Mouse (Mus musculus): ENCODE measurements around the gene AC192777.2. TPM values are rescaled to one million over a fixed set of nuclear protein-coding genes. Genes with fewer than 3 reads are reported as not detected.

Gene AC192777.2
- polyA plus RNA-seq (2012; rRNA removed; ENCODE audit: low replicate concordance): not detected in 2 replicates

DNA sequence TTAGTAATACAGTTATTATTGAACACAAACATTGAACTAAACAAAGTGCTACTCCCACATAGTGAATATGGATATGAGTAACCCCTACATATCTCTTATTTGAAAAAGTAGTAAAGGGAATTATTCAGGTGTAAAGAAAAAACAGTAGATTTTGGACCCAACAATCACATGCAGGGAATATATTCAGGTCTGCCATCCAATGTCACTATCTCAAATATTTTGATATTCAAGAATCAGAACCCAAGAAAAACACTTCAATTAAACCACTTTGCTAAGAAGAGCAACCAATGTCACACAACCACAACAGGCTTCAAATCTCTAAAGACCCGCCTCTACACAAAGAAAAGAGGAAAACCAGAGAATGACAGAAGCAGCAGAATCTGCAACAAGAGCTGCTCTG is at the start of gene AC192777.2:
AC192777.2 (plus strand) TSS at position 301 of the 400 bp plus-strand sequence.

Other genes with a start within 250 kb of the AC192777.2 start
- not detected in 2 replicates for gene Esp38, start 144.9 kb upstream of the AC192777.2 start, polyA plus RNA-seq (2012; rRNA removed; ENCODE audit: low replicate concordance)
- gene Pgk2, start 113.2 kb downstream of the AC192777.2 start, polyA plus RNA-seq (2012; rRNA removed; ENCODE audit: low replicate concordance): not detected in 2 replicates
- gene Crisp3, start 146.8 kb downstream of the AC192777.2 start, polyA plus RNA-seq (2012; rRNA removed; ENCODE audit: low replicate concordance): not detected in 2 replicates
- not detected in 2 replicates for gene Crisp1, start 223.8 kb downstream of the AC192777.2 start, polyA plus RNA-seq (2012; rRNA removed; ENCODE audit: low replicate concordance)